Comparison of ENCODE assay signal across 16 mouse cellular contexts in genomic region chr11:68674643-68675042, GRCm38 (mm10). TPM values are rescaled to one million over a fixed set of nuclear protein-coding genes. Genes with fewer than 3 reads are reported as not detected.
"Had no signal": no experiment of that assay in that cellular context is flagged by ENCODE, and none has a peak within 500 bp of the region (broad histone marks: within the 10 kb centered on the region; RNA-seq: fewer than 3 reads in every experiment).

No protein-coding gene starts in this region.

- DNase-seq: kidney, postnatal 4 days; liver; liver, embryonic 13.5 days; liver, postnatal 0 days; lung, postnatal 14 days; thymus, adult 2 months; thymus, postnatal 25 days had no signal

- H3K4me3 ChIP-seq: layer of hippocampus, adult 2 months; limb, embryonic 12.5 days; liver, embryonic 13.5 days; lung, embryonic 15.5 days; megakaryocyte, embryonic 14.5 days; midbrain, embryonic 15.5 days; neural tube, embryonic 12.5 days had no signal

- ATAC-seq: liver, postnatal 0 days; midbrain, embryonic 15.5 days had no signal

- H3K27me3 ChIP-seq: limb, embryonic 12.5 days; liver, embryonic 13.5 days; lung, embryonic 15.5 days; midbrain, embryonic 15.5 days; neural tube, embryonic 12.5 days had no signal

- H3K4me1 ChIP-seq: megakaryocyte, embryonic 14.5 days; midbrain, embryonic 15.5 days; neural tube, embryonic 12.5 days had no signal

- H3K9me3 ChIP-seq: limb, embryonic 12.5 days; liver, embryonic 13.5 days; lung, embryonic 15.5 days; midbrain, embryonic 15.5 days; neural tube, embryonic 12.5 days had no signal

- H3K4me2 ChIP-seq: limb, embryonic 12.5 days; liver, embryonic 13.5 days; lung, embryonic 15.5 days; midbrain, embryonic 11.5 days; midbrain, embryonic 15.5 days; neural tube, embryonic 12.5 days had no signal

- H3K9ac ChIP-seq: limb, embryonic 12.5 days; liver, embryonic 13.5 days; liver, postnatal 0 days; lung, embryonic 15.5 days; midbrain, embryonic 15.5 days; neural tube, embryonic 12.5 days had no signal

- H3K27ac ChIP-seq: layer of hippocampus, adult 2 months; limb, embryonic 12.5 days; liver, embryonic 13.5 days; lung, embryonic 15.5 days; macrophage; midbrain, embryonic 15.5 days; neural tube, embryonic 12.5 days had no signal

- H3K36me3 ChIP-seq: limb, embryonic 12.5 days; liver, embryonic 13.5 days; lung, embryonic 15.5 days; midbrain, embryonic 15.5 days; neural tube, embryonic 12.5 days had no signal

RNA-seq across cellular contexts. Expression of gene Myh10, which starts 16.7 kb away (rescaled TPM):
- total RNA-seq: neutrophil, adult 5-6 weeks had no signal
